Mouse (Mus musculus) hindbrain, embryonic 16.5 days (tissue): Measurements from ENCODE around the gene Gm49321. TPM values are rescaled to one million over a fixed set of nuclear protein-coding genes. Genes with fewer than 3 reads are reported as not detected.
A peak's percentile ranks its signal among the peaks of the same experiment; 100 is the strongest.

ENCODE experiments used
- ATAC-seq: fragments of 200-750 bp; cut with Nextera tagmentation; 2 replicates; pipeline ENCODE4 v1.8.0; 2017; ENCODE audit warnings: moderate TSS enrichment, moderate library complexity
- H3K27ac ChIP-seq: fragments of 300-500 bp; sonication (generic); 2 replicates; pipeline ENCODE4 v1.5.1; 2014; ENCODE audit warnings: low read depth, mild to moderate bottlenecking, control low read depth, low read length, moderate library complexity
- H3K27me3 ChIP-seq: fragments of 300-500 bp; sonication (generic); replicated peaks from 2 replicates; pipeline ENCODE4 v1.6.1; 2014; ENCODE audit warnings: low read length; ENCODE audit not compliant: control insufficient read depth, insufficient read depth
- H3K36me3 ChIP-seq: fragments of 300-500 bp; sonication (generic); 2 replicates; pipeline ENCODE4 v1.6.1; 2014; ENCODE audit warnings: mild to moderate bottlenecking, low read length, moderate library complexity, mixed read lengths; ENCODE audit not compliant: control insufficient read depth, insufficient read depth
- H3K4me1 ChIP-seq: fragments of 300-500 bp; sonication (generic); 2 replicates; pipeline ENCODE4 v1.6.1; 2014; ENCODE audit warnings: low read depth, low read length; ENCODE audit not compliant: control insufficient read depth, insufficient read depth
- H3K4me2 ChIP-seq: fragments of 300-500 bp; sonication (generic); 2 replicates; pipeline ENCODE4 v1.6.1; 2014; ENCODE audit warnings: mild to moderate bottlenecking, low read length, control low read depth, moderate library complexity
- H3K4me3 ChIP-seq: fragments of 300-500 bp; sonication (generic); 2 replicates; pipeline ENCODE4 v1.5.1; 2014; ENCODE audit warnings: mild to moderate bottlenecking, low read length, control low read depth, moderate library complexity
- H3K9ac ChIP-seq: fragments of 300-500 bp; sonication (generic); 2 replicates; pipeline ENCODE4 v1.6.1; 2014; ENCODE audit warnings: low read depth, mild to moderate bottlenecking, control low read depth, low read length, moderate library complexity
- H3K9me3 ChIP-seq: fragments of 300-500 bp; sonication (generic); 2 replicates; pipeline ENCODE4 v1.6.1; 2014; ENCODE audit warnings: mild to moderate bottlenecking, low read length, moderate library complexity; ENCODE audit not compliant: control insufficient read depth
- WGBS: fragments of 180-500 bp; shearing (Covaris S2); extraction: QIAGEN DNeasy Blood & Tissue Kit; methylation state at CpG from one replicate; pipeline ENCODE4 v1.1.7; 2014; 5-methylcytosine and 5-hydroxymethylcytosine counted together
- polyA plus RNA-seq: library from polyadenylated mRNA; unstranded; fragments of >200 nt; fragmentation: Nextera tagmentation; extraction: Ambion mirVana; gene quantifications from 2 replicates; pipeline ENCODE4 v1.2.1, GENCODE M21; 2015

Gene Gm49321
- polyA plus RNA-seq, 1 experiment from 2014 or later: 22.1 TPM

GRCm38 (mm10) chr12:73958830-73959229, 21.4 kb downstream of the Gm49321 start:
- 74% methylated on average over 2 of the region's 2 CpGs for WGBS
- H3K4me1 ChIP-seq: no peaks in the 10 kb centered on the region
- no peak for ATAC-seq
- no peak overlapping the region for H3K4me3 ChIP-seq
- H3K4me2 ChIP-seq: no peak overlapping the region
- H3K9ac ChIP-seq: no peak overlapping the region
- no peaks in the 10 kb centered on the region for H3K36me3 ChIP-seq
- H3K27me3 ChIP-seq: no peaks in the 10 kb centered on the region
- H3K9me3 ChIP-seq: no peaks in the 10 kb centered on the region
- H3K27ac ChIP-seq: no peak overlapping the region

DNA sequence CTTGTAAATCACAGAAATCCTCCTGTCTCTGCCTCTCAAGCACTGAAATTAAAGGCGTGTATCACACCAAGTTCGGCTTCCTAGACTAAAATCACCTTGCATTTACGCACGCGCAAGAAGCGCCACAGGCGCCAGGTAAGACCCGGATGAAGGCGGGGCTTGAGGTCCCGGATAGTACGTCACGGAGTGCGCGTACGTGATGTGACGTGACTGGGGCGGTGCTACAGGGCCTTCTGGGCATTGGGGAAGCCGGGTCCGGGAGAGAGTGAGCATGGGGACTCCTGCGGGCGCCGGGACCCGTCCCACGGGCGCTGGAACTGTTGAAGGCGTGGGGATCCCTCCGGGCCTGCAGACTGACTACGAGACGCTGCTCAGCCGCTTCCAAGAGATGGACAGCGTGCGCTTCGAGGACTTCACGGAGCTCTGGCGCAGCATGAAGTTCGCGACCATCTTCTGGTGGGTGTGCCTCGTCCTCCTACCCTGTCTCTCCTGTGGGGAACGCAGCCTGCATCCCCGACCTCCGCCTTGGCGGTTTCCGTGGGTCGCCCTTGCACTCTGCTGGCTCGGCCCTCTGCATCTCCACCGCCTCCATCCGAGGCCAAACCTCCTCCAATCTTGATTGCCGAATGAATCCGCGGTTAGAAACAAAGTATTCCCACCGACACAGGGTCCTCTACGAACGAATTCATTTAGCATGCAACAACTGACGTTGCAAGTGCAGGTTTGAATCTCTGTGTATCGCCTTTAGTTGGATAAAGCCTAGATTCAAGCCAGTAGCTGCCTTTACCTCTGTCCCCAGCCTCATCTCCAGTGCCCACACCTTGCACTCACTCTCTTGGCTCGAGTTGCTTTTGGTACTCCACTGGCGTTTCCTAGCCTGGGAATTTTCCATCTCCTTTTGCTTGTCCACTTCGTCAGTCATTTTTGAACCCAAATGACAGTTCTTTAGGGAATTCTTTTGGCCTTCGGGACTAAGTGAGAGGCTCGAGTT, 27.1 kb downstream of the Gm49321 start, which contains the start of gene Snapc1:
Gene Snapc1 (plus strand): TSS at position 191 of the 991 bp plus-strand sequence.
- H3K4me1 ChIP-seq: peaks cover 15% of the 10 kb centered on the region
- peaks cover 19% of the 10 kb centered on the region for H3K36me3 ChIP-seq
- H3K27ac ChIP-seq: peak within 1 kb of the TSS; percentile 79
- peak; percentile 99 for ATAC-seq
- peak within 1 kb of the TSS; percentile 83 for H3K9ac ChIP-seq
- WGBS: 1% methylated on average over 56 of the region's 60 CpGs
- H3K4me2 ChIP-seq: peak within 1 kb of the TSS; percentile 89
- no peaks in the 10 kb centered on the region for H3K27me3 ChIP-seq
- no peaks in the 10 kb centered on the region for H3K9me3 ChIP-seq
- peak within 1 kb of the TSS; percentile 78 for H3K4me3 ChIP-seq

DNA sequence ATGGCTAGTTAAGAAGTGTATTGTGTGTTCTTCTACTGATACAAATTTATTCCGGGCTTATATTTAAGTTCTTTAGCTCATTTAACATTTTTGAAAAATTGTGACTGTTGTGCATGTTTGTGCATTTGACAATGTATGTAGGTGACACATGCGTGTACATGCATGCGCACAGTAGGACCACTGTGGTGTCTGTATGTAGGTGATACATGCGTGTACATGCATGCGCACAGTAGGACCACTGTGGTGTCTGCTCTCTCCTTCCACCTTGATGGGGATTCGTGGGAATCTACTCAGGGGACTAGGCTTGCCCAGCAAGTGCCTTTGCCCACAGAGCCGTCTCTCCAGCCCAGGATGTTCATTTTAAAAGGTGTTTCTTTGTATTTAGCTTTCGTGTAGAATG, 31.7 kb downstream of the Gm49321 start:
- no peak overlapping the region for H3K4me3 ChIP-seq
- peaks cover 54% of the 10 kb centered on the region for H3K36me3 ChIP-seq

GRCm38 (mm10) chr12:73974584-73974983, 37.1 kb downstream of the Gm49321 start:
- no peak overlapping the region for H3K27ac ChIP-seq
- no peak for ATAC-seq
- H3K4me1 ChIP-seq: no peaks in the 10 kb centered on the region
- H3K9ac ChIP-seq: no peak overlapping the region
- H3K4me3 ChIP-seq: no peak overlapping the region
- H3K27me3 ChIP-seq: no peaks in the 10 kb centered on the region
- peaks cover 5% of the 10 kb centered on the region for H3K9me3 ChIP-seq
- H3K4me2 ChIP-seq: no peak overlapping the region
- H3K36me3 ChIP-seq: peaks cover 60% of the 10 kb centered on the region
- WGBS: 90% methylated on average over 6 of the region's 6 CpGs

More for the DNA sequence above, 31.7 kb downstream of the Gm49321 start:
- Histone ChIP-seq H3K27ac (no peak overlapping the region), H3K4me1 (peaks cover 15% of the 10 kb centered on the region), H3K9me3 (peaks cover 5% of the 10 kb centered on the region), H3K27me3 (no peaks in the 10 kb centered on the region), H3K9ac (no peak overlapping the region), H3K4me2 (no peak overlapping the region)
- WGBS: 97% methylated on average over 8 of the region's 8 CpGs
- no peak for ATAC-seq

DNA sequence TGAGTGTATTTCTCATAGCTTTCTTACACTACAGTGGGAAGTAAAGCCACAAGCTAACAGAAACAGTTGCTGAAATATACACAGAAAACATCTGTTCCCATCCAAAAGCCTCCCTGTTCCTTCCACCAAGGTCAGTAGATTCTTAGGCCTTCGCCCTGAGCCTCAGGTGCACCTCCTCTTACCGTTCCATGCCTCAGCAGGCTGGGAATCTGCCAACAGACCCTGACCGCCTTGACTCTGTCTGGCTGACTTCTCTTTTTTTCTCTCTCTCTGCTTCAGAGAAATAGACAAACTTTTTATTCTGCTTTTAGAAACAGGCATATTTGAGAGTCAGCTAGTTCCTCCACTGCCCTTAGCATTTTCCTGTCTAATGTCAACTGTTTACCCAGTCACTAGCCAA, 40.7 kb downstream of the Gm49321 start:
- no peak for ATAC-seq
- H3K4me1 ChIP-seq: no peaks in the 10 kb centered on the region; the same call in none of the 2 replicates
- peaks cover 35% of the 10 kb centered on the region for H3K36me3 ChIP-seq
- H3K4me2 ChIP-seq: no peak overlapping the region
- H3K27me3 ChIP-seq: no peaks in the 10 kb centered on the region
- no peak overlapping the region for H3K9ac ChIP-seq
- H3K27ac ChIP-seq: no peak overlapping the region
- no peak overlapping the region for H3K4me3 ChIP-seq
- no peaks in the 10 kb centered on the region for H3K9me3 ChIP-seq
- 87% methylated on average over 3 of the region's 3 CpGs for WGBS

GRCm38 (mm10) chr12:73979667-73980066, 42.2 kb downstream of the Gm49321 start:
- Histone ChIP-seq H3K27me3 (no peaks in the 10 kb centered on the region), H3K9ac (no peak overlapping the region), H3K4me1 (no peaks in the 10 kb centered on the region; the same call in none of the 2 replicates), H3K4me2 (no peak overlapping the region), H3K27ac (no peak overlapping the region), H3K9me3 (no peaks in the 10 kb centered on the region), H3K4me3 (no peak overlapping the region), H3K36me3 (peaks cover 37% of the 10 kb centered on the region)
- ATAC-seq: no peak
- WGBS: 97% methylated on average over 5 of the region's 5 CpGs

DNA sequence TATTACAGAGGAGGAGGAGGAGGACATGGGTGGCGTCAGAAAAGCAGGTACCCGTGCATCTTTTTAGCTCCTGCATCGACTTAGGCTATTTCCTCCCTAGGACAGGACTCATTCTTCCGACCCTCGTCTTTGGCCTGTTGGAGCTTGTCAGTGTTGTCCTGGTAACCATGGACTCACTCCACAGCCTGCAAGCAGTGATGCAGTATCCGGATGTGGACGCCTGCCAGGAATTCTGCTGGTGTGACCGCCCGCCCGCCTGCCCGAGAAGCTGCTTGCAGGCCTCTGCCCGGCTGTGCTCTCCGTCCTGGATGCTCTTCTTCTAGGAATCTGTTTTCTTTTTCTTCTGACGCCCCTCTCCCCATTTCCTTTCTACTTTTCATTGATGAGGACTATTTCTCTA, 45.1 kb downstream of the Gm49321 start:
- peak; percentile 96 for ATAC-seq
- Histone ChIP-seq H3K27ac (no peak overlapping the region), H3K27me3 (no peaks in the 10 kb centered on the region), H3K4me2 (no peak overlapping the region), H3K4me1 (no peaks in the 10 kb centered on the region; the same call in none of the 2 replicates), H3K9ac (no peak overlapping the region), H3K36me3 (peaks cover 31% of the 10 kb centered on the region), H3K4me3 (no peak overlapping the region), H3K9me3 (no peaks in the 10 kb centered on the region)
- WGBS: 49% methylated on average over 14 of the region's 14 CpGs

- Histone ChIP-seq H3K9ac (no peak overlapping the region), H3K9me3 (no peaks in the 10 kb centered on the region), H3K27me3 (no peaks in the 10 kb centered on the region), H3K36me3 (peaks cover 16% of the 10 kb centered on the region), H3K27ac (no peak overlapping the region), H3K4me2 (no peak overlapping the region), H3K4me1 (no peaks in the 10 kb centered on the region; the same call in none of the 2 replicates), H3K4me3 (no peak overlapping the region)
- WGBS: 75% methylated on average over 7 of the region's 7 CpGs
- no peak for ATAC-seq
Observed at GRCm38 (mm10) chr12:73986299-73986698, 48.8 kb downstream of the Gm49321 start.

GRCm38 (mm10) chr12:73988393-73989008, 51.0 kb downstream of the Gm49321 start:
- Histone ChIP-seq H3K27ac (no peak overlapping the region), H3K27me3 (no peaks in the 10 kb centered on the region), H3K36me3 (peaks cover 11% of the 10 kb centered on the region), H3K9ac (no peak overlapping the region), H3K4me1 (no peaks in the 10 kb centered on the region), H3K4me3 (no peak overlapping the region), H3K9me3 (no peaks in the 10 kb centered on the region), H3K4me2 (no peak overlapping the region)
- WGBS: 80% methylated on average over 4 of the region's 4 CpGs
- ATAC-seq: peak; percentile 71
